In genomic region chr11:90029841-90030398, GRCm38 (mm10) we compare ENCODE assay signal across 8 mouse cellular contexts. TPM values are rescaled to one million over a fixed set of nuclear protein-coding genes. Genes with fewer than 3 reads are reported as not detected.
DNase-seq lines count a peak whose midpoint lies in the region; ATAC-seq and TF ChIP-seq lines count a peak whose summit lies in the region.

TSS of gene Tmem100 (plus strand) at chr11:90030348.

- peaks cover 8% of the 10 kb centered on the region; the same call in 1 of the 2 replicates for H3K27me3 ChIP-seq in kidney, embryonic 16.5 days (ENCODE audit: insufficient read depth, low read length)
- H3K27me3 ChIP-seq in forebrain, embryonic 11.5 days (ENCODE audit: control insufficient read depth, insufficient read depth, low read length) = peaks cover 11% of the 10 kb centered on the region
- peaks cover 12% of the 10 kb centered on the region for H3K27me3 ChIP-seq in hindbrain, embryonic 15.5 days
- H3K27me3 ChIP-seq in lung, postnatal 0 days (replicated peaks; ENCODE audit: insufficient read depth, low read length) = no peaks in the 10 kb centered on the region

- peak within 1 kb of the TSS; percentile 52 for H3K4me3 ChIP-seq in kidney, embryonic 16.5 days (ENCODE audit: low read length)
- H3K4me3 ChIP-seq in forebrain, embryonic 11.5 days (ENCODE audit: low read depth, low read length) = peak within 1 kb of the TSS; percentile 24
- H3K4me3 ChIP-seq in hindbrain, embryonic 15.5 days = peak within 1 kb of the TSS; percentile 34
- peak within 1 kb of the TSS; percentile 41 for H3K4me3 ChIP-seq in lung, postnatal 0 days (ENCODE audit: low read depth, low read length)

- no peak for DNase-seq in kidney, postnatal 10 days
- no peak for DNase-seq in forebrain, embryonic 11.5 days (ENCODE audit: low spot score)
- no peak for DNase-seq in lung, postnatal 0 days (ENCODE audit: low spot score)
- no peak for DNase-seq in B cell, adult 2 months
- no peak for DNase-seq in cerebellum, adult 8-10 months
- no peak for DNase-seq in ovary, adult 18-20 months (ENCODE audit: low spot score)

- peak within 1 kb of the TSS; percentile 66 for H3K9ac ChIP-seq in kidney, embryonic 16.5 days (replicated peaks; ENCODE audit: low read length)
- peak within 1 kb of the TSS; percentile 31; the same call in 1 of the 2 replicates for H3K9ac ChIP-seq in forebrain, embryonic 11.5 days (ENCODE audit: low read length)
- peak within 1 kb of the TSS; percentile 29 for H3K9ac ChIP-seq in hindbrain, embryonic 15.5 days
- H3K9ac ChIP-seq in lung, postnatal 0 days (replicated peaks; ENCODE audit: low read depth) = peak within 1 kb of the TSS; percentile 39

- peak within 1 kb of the TSS; percentile 66 for H3K4me2 ChIP-seq in kidney, embryonic 16.5 days (replicated peaks; ENCODE audit: low read depth, low read length)
- H3K4me2 ChIP-seq in forebrain, embryonic 11.5 days (ENCODE audit: low read depth, low read length, severe bottlenecking) = peak within 1 kb of the TSS; percentile 46
- H3K4me2 ChIP-seq in hindbrain, embryonic 15.5 days = peak within 1 kb of the TSS; percentile 55
- peak within 1 kb of the TSS; percentile 57 for H3K4me2 ChIP-seq in lung, postnatal 0 days (replicated peaks; ENCODE audit: low read depth, low read length)

- H3K4me1 ChIP-seq in kidney, embryonic 16.5 days (ENCODE audit: insufficient read depth, low read length) = peaks cover 44% of the 10 kb centered on the region
- no peaks in the 10 kb centered on the region; the same call in 1 of the 2 replicates for H3K4me1 ChIP-seq in forebrain, embryonic 11.5 days (replicated peaks; ENCODE audit: control insufficient read depth, insufficient read depth, low read length)
- H3K4me1 ChIP-seq in hindbrain, embryonic 15.5 days (replicated peaks) = peaks cover 30% of the 10 kb centered on the region
- H3K4me1 ChIP-seq in lung, postnatal 0 days (ENCODE audit: insufficient read depth, low read depth, low read length) = peaks cover 6% of the 10 kb centered on the region

- WGBS in kidney, embryonic 16.5 days = 48% methylated on average over 13 of the region's 13 CpGs
- 61% methylated on average over 13 of the region's 13 CpGs for WGBS in forebrain, embryonic 11.5 days
- WGBS in hindbrain, embryonic 15.5 days = 53% methylated on average over 13 of the region's 13 CpGs
- WGBS in lung, postnatal 0 days = 44% methylated on average over 13 of the region's 13 CpGs

- no peaks in the 10 kb centered on the region for H3K9me3 ChIP-seq in kidney, embryonic 16.5 days (ENCODE audit: low read length)
- no peaks in the 10 kb centered on the region for H3K9me3 ChIP-seq in forebrain, embryonic 11.5 days (ENCODE audit: control insufficient read depth, low read length)
- H3K9me3 ChIP-seq in hindbrain, embryonic 15.5 days = no peaks in the 10 kb centered on the region
- H3K9me3 ChIP-seq in lung, postnatal 0 days (ENCODE audit: low read length) = no peaks in the 10 kb centered on the region

- 0 out of 2 replicates have a peak within 1 kb of the TSS, but pooled peaks have one; percentile 7 for H3K27ac ChIP-seq in kidney, embryonic 16.5 days (ENCODE audit: low read length)
- no peak within 1 kb of the TSS for H3K27ac ChIP-seq in forebrain, embryonic 11.5 days (ENCODE audit: low read depth, low read length)
- no peak within 1 kb of the TSS for H3K27ac ChIP-seq in hindbrain, embryonic 15.5 days (replicated peaks)
- H3K27ac ChIP-seq in lung, postnatal 0 days (ENCODE audit: low read length) = peak within 1 kb of the TSS; percentile 34

- no peaks in the 10 kb centered on the region for H3K36me3 ChIP-seq in kidney, embryonic 16.5 days (ENCODE audit: insufficient read depth, low read length)
- H3K36me3 ChIP-seq in forebrain, embryonic 11.5 days (ENCODE audit: control insufficient read depth, insufficient read depth, low read length) = no peaks in the 10 kb centered on the region
- no peaks in the 10 kb centered on the region for H3K36me3 ChIP-seq in hindbrain, embryonic 15.5 days
- H3K36me3 ChIP-seq in lung, postnatal 0 days (ENCODE audit: insufficient read depth, low read length) = no peaks in the 10 kb centered on the region

- TF ChIP-seq EP300 in lung, postnatal 0 days (IDR thresholded peaks at IDR 0.05) = no peak

- ATAC-seq in kidney, embryonic 16.5 days (ENCODE audit: low FRiP score, low TSS enrichment) = no peak
- ATAC-seq in forebrain, embryonic 11.5 days (replicated peaks; ENCODE audit: low FRiP score) = no peak
- ATAC-seq in hindbrain, embryonic 15.5 days (ENCODE audit: low FRiP score, low read depth) = no peak
- no peak for ATAC-seq in lung, postnatal 0 days

- TF ChIP-seq CTCF in lung, postnatal 0 days (IDR thresholded peaks at IDR 0.05) = no peak

RNA-seq across cellular contexts. Expression of gene Tmem100, which starts in this region (rescaled TPM):
- 20.8 and 23.3 TPM in 2 replicates for polyA plus RNA-seq in kidney, embryonic 16.5 days (2015; fragmentation: Nextera tagmentation; extraction: Ambion mirVana)
- polyA plus RNA-seq in forebrain, embryonic 11.5 days (2014; fragmentation: Nextera tagmentation; extraction: Ambion mirVana) = 4.7 and 5.8 TPM in 2 replicates
- 12.4 and 14.6 TPM in 2 replicates for polyA plus RNA-seq in hindbrain, embryonic 15.5 days (2015; fragmentation: Nextera tagmentation; extraction: Ambion mirVana)
- 266 and 283 TPM in 2 replicates for polyA plus RNA-seq in lung, postnatal 0 days (2015; fragmentation: Nextera tagmentation; extraction: Ambion mirVana)

Comparison
In these comparisons a context has a peak if more than half of its experiments do, and no peak if none do; other contexts are left out.
1. RNA of gene Tmem100 (polyA plus RNA-seq): 266 to 283 TPM in lung, postnatal 0 days; 20.8 to 23.3 TPM in kidney, embryonic 16.5 days, 12.4 to 14.6 TPM in hindbrain, embryonic 15.5 days and 4.7 to 5.8 TPM in forebrain, embryonic 11.5 days; every median in the first group is over 10 times any median in the second.
2. H3K27ac ChIP-seq: peak in kidney, embryonic 16.5 days (single experiment) and lung, postnatal 0 days (single experiment); none in forebrain, embryonic 11.5 days (single experiment) and hindbrain, embryonic 15.5 days (single experiment).
3. Peak in every context shown above with its lines, with median percentiles within 50 percentile points of each other: H3K4me2 ChIP-seq, H3K4me3 ChIP-seq and H3K9ac ChIP-seq.